Mouse (Mus musculus) forebrain, embryonic 11.5 days (tissue): ENCODE measurements around the gene Tbc1d2. TPM values are rescaled to one million over a fixed set of nuclear protein-coding genes. Genes with fewer than 3 reads are reported as not detected.

Experiments used
- ATAC-seq: fragments of 200-750 bp; cut with Nextera tagmentation; replicated peaks from 2 replicates; pipeline ENCODE4 v1.8.0; 2017; ENCODE audit warnings: moderate TSS enrichment; ENCODE audit not compliant: low FRiP score
- DNase-seq: peaks from one replicate; pipeline ENCODE4 v3.0.0-alpha.2; 2017; ENCODE audit warnings: low spot score
- H3K27ac ChIP-seq: fragments of 300-500 bp; sonication (generic); 2 replicates; pipeline ENCODE4 v1.5.1; 2014; ENCODE audit warnings: low read depth, low read length
- H3K27me3 ChIP-seq: fragments of 300-500 bp; sonication (generic); 2 replicates; pipeline ENCODE4 v1.6.1; 2014; ENCODE audit warnings: mild to moderate bottlenecking, low read length, mixed read lengths; ENCODE audit not compliant: control insufficient read depth, insufficient read depth
- H3K36me3 ChIP-seq: fragments of 300-500 bp; sonication (generic); 2 replicates; pipeline ENCODE4 v1.6.1; 2014; ENCODE audit warnings: mild to moderate bottlenecking, low read length, moderate library complexity, mixed read lengths; ENCODE audit not compliant: control insufficient read depth, insufficient read depth
- H3K4me1 ChIP-seq: fragments of 300-500 bp; sonication (generic); replicated peaks from 2 replicates; pipeline ENCODE4 v1.6.1; 2014; ENCODE audit warnings: low read length, mixed read lengths; ENCODE audit not compliant: control insufficient read depth, insufficient read depth
- H3K4me2 ChIP-seq: fragments of 300-500 bp; sonication (generic); 2 replicates; pipeline ENCODE4 v1.6.1; 2014; ENCODE audit warnings: low read depth, mild to moderate bottlenecking, low read length, moderate library complexity, mixed read lengths; ENCODE audit not compliant: severe bottlenecking
- H3K4me3 ChIP-seq: fragments of 300-500 bp; sonication (generic); 2 replicates; pipeline ENCODE4 v1.5.1; 2014; ENCODE audit warnings: low read depth, low read length
- H3K9ac ChIP-seq: fragments of 300-500 bp; sonication (generic); 2 replicates; pipeline ENCODE4 v1.6.1; 2014; ENCODE audit warnings: low read length
- H3K9me3 ChIP-seq: fragments of 300-500 bp; sonication (generic); 2 replicates; pipeline ENCODE4 v1.6.1; 2016; ENCODE audit warnings: low read length, mixed read lengths; ENCODE audit not compliant: control insufficient read depth
- WGBS: fragments of 180-500 bp; shearing (Covaris S2); extraction: QIAGEN DNeasy Blood & Tissue Kit; methylation state at CpG from one replicate; pipeline ENCODE4 v1.1.7; 2014; 5-methylcytosine and 5-hydroxymethylcytosine counted together
- polyA plus RNA-seq: library from polyadenylated mRNA; unstranded; fragments of >200 nt; fragmentation: Nextera tagmentation; extraction: Ambion mirVana; gene quantifications from 2 replicates; pipeline ENCODE4 v1.2.1, GENCODE M21; 2014

Gene Tbc1d2
- polyA plus RNA-seq = 0.57 and 0.84 TPM in 2 replicates

DNA sequence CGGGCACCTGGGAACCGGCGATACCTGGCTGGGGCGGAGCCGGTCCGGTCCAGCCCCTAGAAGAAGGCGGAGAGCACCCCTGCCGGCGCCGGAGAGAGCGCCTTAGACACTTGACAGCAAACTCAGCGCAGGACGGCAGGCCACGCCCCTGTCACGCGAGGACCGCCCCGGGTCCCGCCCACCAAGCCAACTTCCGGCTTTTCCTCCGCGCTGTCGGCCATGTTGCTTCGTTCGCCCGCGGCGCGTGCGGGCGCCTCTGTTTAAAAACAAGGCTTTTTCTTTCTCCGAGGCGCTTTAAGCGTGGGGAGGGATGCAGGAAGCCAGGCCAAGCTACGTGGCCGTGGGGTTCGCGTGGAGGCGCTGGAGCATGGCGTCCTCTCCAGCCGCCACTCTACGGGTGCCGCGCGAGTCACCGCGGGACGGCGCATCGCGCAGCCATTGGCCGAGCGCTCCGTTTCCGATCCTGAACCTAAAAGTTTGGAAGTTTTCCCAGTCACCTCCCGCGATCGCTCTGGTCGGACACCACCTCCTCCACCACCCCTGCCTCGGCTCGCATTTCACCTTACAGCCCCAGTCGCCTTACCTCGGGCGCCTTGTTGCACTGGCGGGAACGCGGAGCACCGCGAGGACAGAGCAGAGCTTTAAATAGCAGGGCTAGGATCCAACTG is at the start of gene Tbc1d2:
Gene Tbc1d2 (minus strand): TSS at position 124 of the 668 bp plus-strand sequence.
- ATAC-seq = peak; percentile 94
- under 1% methylated on average over 67 of the region's 69 CpGs for WGBS
- Histone ChIP-seq H3K9me3 (no peaks in the 10 kb centered on the region), H3K9ac (peak within 1 kb of the TSS; percentile 85), H3K27me3 (peaks cover 17% of the 10 kb centered on the region), H3K36me3 (no peaks in the 10 kb centered on the region), H3K27ac (peak within 1 kb of the TSS; percentile 57; the same call in 1 of the 2 replicates), H3K4me2 (peak within 1 kb of the TSS; percentile 94), H3K4me1 (peaks cover 7% of the 10 kb centered on the region; the same call in 1 of the 2 replicates), H3K4me3 (peak within 1 kb of the TSS; percentile 72)
- DNase-seq = peak; percentile 96

DNA sequence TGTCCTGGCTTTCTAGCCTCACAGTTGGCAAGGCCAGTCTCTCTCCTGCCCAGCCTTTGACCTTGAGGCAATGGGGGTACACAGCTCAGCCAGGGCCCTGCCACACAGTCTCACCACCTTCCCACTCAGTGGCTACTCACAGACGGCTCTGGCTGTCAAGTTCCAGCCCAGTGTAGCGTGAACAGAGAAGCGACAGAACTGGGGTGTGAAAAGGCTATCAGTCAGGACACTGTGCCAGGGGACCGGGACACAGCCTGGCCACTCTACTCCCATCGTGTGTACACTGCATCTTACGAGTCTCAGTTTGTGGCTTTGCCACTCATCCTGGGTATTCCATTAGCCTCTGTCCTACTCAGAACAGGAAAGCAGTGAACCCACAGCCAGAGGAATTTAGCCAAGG is 46.5 kb upstream of the Tbc1d2 start:
- no peaks in the 10 kb centered on the region for H3K27me3 ChIP-seq
- H3K9ac ChIP-seq = no peak overlapping the region
- no peak overlapping the region for H3K4me3 ChIP-seq
- DNase-seq = no peak
- H3K4me2 ChIP-seq = no peak overlapping the region
- no peaks in the 10 kb centered on the region for H3K36me3 ChIP-seq
- no peaks in the 10 kb centered on the region for H3K4me1 ChIP-seq
- no peak for ATAC-seq
- 78% methylated on average over 6 of the region's 6 CpGs for WGBS
- no peaks in the 10 kb centered on the region; the same call in 1 of the 2 replicates for H3K9me3 ChIP-seq
- no peak overlapping the region for H3K27ac ChIP-seq

DNA sequence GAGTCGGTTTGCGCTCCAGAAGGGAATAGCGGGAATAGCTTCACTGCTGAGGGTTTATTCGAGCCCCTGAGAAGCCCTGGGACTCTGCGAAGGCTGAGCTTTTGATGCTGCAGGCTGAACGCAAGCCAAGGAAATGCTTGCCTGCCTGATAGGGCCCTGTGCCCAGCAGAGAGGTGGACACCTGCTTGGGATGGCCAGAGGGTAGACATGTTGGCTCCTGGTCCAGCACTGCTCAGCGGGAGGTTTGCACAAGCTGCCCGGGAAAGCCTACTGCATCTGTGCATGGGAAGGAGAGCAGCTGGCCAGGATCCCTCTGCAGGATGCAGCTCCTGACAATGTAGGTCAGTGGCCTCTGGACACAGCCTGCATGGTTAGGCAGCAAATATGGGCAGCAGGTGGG is 40.6 kb upstream of the Tbc1d2 start:
- no peaks in the 10 kb centered on the region; the same call in 1 of the 2 replicates for H3K9me3 ChIP-seq
- no peak overlapping the region for H3K4me3 ChIP-seq
- no peak overlapping the region for H3K4me2 ChIP-seq
- DNase-seq (no peak), ATAC-seq (no peak)
- H3K9ac ChIP-seq = no peak overlapping the region
- no peaks in the 10 kb centered on the region for H3K27me3 ChIP-seq
- H3K36me3 ChIP-seq = no peaks in the 10 kb centered on the region
- WGBS = 84% methylated on average over 8 of the region's 8 CpGs
- H3K27ac ChIP-seq = no peak overlapping the region
- H3K4me1 ChIP-seq = no peaks in the 10 kb centered on the region

DNA sequence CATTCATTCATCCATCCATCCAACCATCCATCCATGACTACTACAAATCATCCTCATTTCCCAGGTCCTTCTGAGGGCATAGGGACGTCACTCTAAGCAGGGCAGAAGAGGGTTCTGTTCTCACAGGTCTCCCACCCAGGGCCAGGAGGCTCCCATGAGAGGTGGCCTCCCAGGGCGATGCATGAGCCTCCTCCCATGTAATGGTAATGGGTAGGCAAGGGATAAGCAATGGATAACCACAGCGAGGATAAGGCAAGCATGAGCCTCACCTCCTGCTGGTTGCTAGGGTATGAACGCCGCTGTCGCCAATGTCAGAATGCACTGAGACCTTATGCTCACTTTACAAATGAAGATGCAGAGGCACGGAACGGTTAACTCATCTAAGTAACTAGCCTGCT is 40.0 kb upstream of the Tbc1d2 start:
- no peak for DNase-seq
- no peak overlapping the region for H3K4me3 ChIP-seq
- H3K4me2 ChIP-seq = no peak overlapping the region
- no peaks in the 10 kb centered on the region for H3K36me3 ChIP-seq
- no peak overlapping the region for H3K27ac ChIP-seq
- 86% methylated on average over 8 of the region's 8 CpGs for WGBS
- no peaks in the 10 kb centered on the region for H3K27me3 ChIP-seq
- H3K9ac ChIP-seq = no peak overlapping the region
- H3K4me1 ChIP-seq = no peaks in the 10 kb centered on the region
- no peak for ATAC-seq
- H3K9me3 ChIP-seq = no peaks in the 10 kb centered on the region; the same call in 1 of the 2 replicates

DNA sequence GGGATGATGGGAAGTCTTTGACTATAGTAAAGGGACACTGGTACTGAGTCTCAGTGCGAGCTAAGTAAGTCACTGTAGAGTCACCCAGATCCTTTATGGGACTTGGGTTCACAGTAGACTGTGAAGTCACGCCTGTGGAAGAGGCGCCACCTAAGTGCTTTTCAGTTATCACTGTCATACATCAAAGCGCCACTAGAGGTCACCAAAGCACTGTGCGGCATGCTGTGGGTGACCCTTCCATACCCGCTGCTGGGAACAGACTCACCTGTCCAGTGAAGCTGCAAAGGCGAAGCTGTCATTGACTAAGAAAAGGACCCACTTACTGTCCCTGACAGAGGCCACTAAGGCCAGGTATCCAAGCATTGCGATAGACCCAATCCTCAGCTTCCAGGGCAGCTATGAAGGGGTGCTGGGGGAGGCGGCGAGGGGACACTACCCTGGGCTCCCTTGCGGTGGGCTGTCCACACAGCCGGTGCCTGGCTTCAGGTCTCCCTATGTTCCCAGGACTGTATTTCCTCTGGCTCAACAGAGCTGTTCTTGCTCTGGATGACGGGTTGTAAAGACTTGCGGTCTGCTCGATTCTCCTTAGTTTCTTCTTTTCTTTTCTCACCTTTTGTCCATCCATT is 39.5 kb upstream of the Tbc1d2 start:
- no peaks in the 10 kb centered on the region for H3K4me1 ChIP-seq
- H3K27me3 ChIP-seq = no peaks in the 10 kb centered on the region
- H3K27ac ChIP-seq = no peak overlapping the region
- no peak overlapping the region for H3K4me3 ChIP-seq
- DNase-seq = peak; percentile 82
- peak; percentile 39; the same call in 1 of the 2 replicates for ATAC-seq
- no peaks in the 10 kb centered on the region for H3K36me3 ChIP-seq
- no peak overlapping the region for H3K9ac ChIP-seq
- H3K9me3 ChIP-seq = no peaks in the 10 kb centered on the region; the same call in 1 of the 2 replicates
- 47% methylated on average over 15 of the region's 15 CpGs for WGBS
- no peak overlapping the region for H3K4me2 ChIP-seq

DNA sequence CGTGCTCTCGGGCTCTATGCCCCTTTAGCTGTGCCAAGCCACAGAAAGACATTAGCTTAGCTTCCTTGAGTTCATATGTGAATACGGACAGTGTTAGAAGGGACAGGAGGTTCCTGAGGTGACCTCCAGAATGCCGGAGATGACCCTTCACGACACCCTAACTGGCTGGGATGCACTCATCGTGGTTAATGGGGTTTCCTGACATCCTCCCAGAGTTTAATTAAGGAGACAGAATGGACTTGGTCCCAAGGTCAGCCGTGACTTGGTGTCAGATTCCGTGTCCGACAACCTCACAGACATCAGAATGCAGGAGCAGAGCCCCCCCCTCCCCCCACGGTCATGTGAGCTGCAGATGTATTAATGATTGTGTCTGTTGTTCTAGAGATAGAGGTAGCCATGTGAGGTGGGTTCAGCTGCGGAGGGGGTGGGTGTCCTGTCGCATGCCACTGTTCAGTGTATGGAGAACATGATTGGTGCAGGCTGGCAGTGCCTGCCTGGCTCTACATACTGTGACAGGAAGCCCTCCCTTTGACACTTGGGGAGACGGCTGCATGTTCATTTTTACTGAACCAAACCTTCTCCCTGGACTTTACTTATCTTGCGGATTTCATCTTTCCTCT is 38.3 kb upstream of the Tbc1d2 start:
- H3K4me3 ChIP-seq = no peak overlapping the region
- no peak overlapping the region for H3K9ac ChIP-seq
- H3K4me2 ChIP-seq = no peak overlapping the region
- H3K4me1 ChIP-seq = no peaks in the 10 kb centered on the region
- no peaks in the 10 kb centered on the region; the same call in 1 of the 2 replicates for H3K9me3 ChIP-seq
- no peak for ATAC-seq
- DNase-seq = no peak
- no peaks in the 10 kb centered on the region for H3K27me3 ChIP-seq
- H3K27ac ChIP-seq = no peak overlapping the region
- no peaks in the 10 kb centered on the region for H3K36me3 ChIP-seq
- 84% methylated on average over 14 of the region's 14 CpGs for WGBS

DNA sequence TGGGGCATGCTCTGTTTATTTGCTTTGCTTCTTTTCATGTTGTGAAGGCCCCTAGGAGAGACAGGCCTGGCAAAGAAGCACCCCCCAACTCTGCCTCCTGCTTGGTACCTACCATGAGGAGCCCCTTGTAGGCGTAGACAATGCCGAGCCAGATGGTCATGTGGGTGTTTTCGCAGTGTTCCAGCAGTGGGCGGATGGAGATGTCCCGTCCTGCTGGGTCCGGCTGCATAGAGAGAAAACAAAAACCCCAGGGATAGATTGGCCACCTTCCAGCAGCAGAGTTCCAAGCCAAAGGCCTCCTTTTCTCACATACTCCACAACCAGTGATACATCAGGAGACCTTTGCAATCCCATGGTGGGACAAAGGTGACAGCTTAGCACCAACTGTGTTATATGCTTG is 34.2 kb upstream of the Tbc1d2 start:
- Histone ChIP-seq H3K4me1 (no peaks in the 10 kb centered on the region), H3K9ac (no peak overlapping the region), H3K36me3 (no peaks in the 10 kb centered on the region), H3K9me3 (no peaks in the 10 kb centered on the region), H3K4me3 (no peak overlapping the region), H3K27me3 (no peaks in the 10 kb centered on the region), H3K4me2 (no peak overlapping the region), H3K27ac (no peak overlapping the region)
- ATAC-seq (no peak), DNase-seq (no peak)
- 85% methylated on average over 6 of the region's 6 CpGs for WGBS

DNA sequence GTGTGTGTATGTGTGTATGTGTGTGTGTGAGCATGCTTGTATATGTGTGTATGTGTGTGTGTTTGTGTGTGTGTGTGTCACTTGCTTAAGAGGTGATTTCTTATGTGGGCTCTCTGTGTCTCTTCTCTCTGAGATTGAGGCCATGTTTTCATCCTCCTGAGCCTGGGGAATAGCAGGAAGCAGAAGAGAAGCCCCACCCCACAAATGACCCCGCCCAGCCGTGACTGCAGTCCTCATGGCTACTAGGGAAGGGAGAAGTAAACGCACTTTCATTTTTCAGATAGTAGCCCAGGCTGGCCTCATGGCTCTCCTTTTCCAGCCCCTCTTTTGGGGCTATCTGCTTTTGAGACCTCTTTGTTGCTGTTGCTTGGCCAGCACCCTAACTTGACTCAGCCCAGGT is 26.6 kb upstream of the Tbc1d2 start:
- no peaks in the 10 kb centered on the region for H3K4me1 ChIP-seq
- no peak overlapping the region for H3K4me2 ChIP-seq
- H3K27ac ChIP-seq = no peak overlapping the region
- no peak overlapping the region for H3K9ac ChIP-seq
- H3K4me3 ChIP-seq = no peak overlapping the region
- ATAC-seq (no peak), DNase-seq (no peak)
- no peaks in the 10 kb centered on the region for H3K9me3 ChIP-seq
- H3K27me3 ChIP-seq = no peaks in the 10 kb centered on the region
- 78% methylated on average over 3 of the region's 3 CpGs for WGBS
- no peaks in the 10 kb centered on the region for H3K36me3 ChIP-seq
